Mouse (Mus musculus): Measurements from ENCODE around the gene Cdan1. TPM values are rescaled to one million over a fixed set of nuclear protein-coding genes. Genes with fewer than 3 reads are reported as not detected.
A peak's percentile ranks its signal among the peaks of the same experiment; 100 is the strongest.
"Not testable (repeated sequence)": the region's sequence is repeated elsewhere in the genome, so short reads cannot be mapped to it uniquely, and the experiment has no call there.

The Cdan1 gene
- polyA plus RNA-seq, 1 experiment from 2014 or later = 6.0 TPM

DNA sequence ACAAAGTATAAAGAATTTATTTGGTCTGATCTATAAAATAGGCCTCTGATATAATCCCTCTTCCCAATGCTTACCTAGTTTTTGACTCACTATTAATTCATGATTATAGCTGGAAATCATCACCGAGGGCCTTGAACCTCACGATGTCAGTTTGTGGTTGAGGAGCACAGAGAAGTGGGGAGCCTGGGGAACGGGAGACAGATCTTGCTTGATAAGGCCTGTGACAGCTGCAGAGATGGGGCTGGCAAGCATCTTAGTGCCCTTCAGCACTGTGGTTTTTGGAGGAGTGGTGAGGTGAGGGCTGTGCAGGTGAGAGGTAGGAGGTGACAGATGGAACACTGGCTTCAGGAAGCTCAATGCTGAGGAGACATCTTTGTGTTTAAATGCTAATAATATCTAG is 139.8 kb downstream of the Cdan1 start:
- no peak overlapping the region for H3K4me2 ChIP-seq (ENCODE audit: low read length)
- no peaks in the 10 kb centered on the region for H3K4me1 ChIP-seq (ENCODE audit: control insufficient read depth, insufficient read depth, low read length)
- DNase-seq (ENCODE audit: low spot score) (no peak), ATAC-seq (no peak)
- H3K27me3 ChIP-seq (replicated peaks; ENCODE audit: control insufficient read depth, insufficient read depth, low read length) = no peaks in the 10 kb centered on the region
- no peak overlapping the region for H3K9ac ChIP-seq (ENCODE audit: low read length)
- H3K4me3 ChIP-seq (ENCODE audit: low read depth, low read length) = no peak overlapping the region
- no peak overlapping the region for H3K27ac ChIP-seq (ENCODE audit: low read depth, low read length)
- no peaks in the 10 kb centered on the region for H3K9me3 ChIP-seq (replicated peaks; ENCODE audit: control insufficient read depth, low read length)
- peaks cover 28% of the 10 kb centered on the region for H3K36me3 ChIP-seq (ENCODE audit: control insufficient read depth, insufficient read depth, low read length)
- 93% methylated on average over 3 of the region's 3 CpGs for WGBS

DNA sequence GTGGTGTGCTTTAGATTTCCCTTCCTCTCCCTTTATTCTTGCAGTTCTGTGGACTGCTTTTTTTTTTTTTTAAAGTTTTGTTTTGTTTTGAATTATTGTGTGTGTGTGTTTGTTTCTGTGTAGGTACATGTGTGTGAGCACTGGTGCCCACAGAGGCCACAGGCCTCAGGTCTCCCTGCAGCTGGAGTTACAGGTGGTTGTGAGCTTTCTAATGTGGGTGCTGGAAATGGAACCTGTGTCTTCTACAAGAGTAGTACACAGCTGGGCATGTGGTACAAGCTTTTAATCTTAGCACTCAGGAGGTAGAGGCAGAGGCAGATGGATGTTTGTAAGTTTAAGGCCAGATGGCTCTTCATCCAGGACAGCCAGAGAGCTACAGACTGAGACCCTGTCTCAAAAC is 142.9 kb downstream of the Cdan1 start:
- Histone ChIP-seq H3K27me3 (replicated peaks; ENCODE audit: control insufficient read depth, insufficient read depth, low read length) (no peaks in the 10 kb centered on the region), H3K4me1 (ENCODE audit: control insufficient read depth, insufficient read depth, low read length) (no peaks in the 10 kb centered on the region), H3K4me3 (ENCODE audit: low read depth, low read length) (no peak overlapping the region), H3K9me3 (replicated peaks; ENCODE audit: control insufficient read depth, low read length) (no peaks in the 10 kb centered on the region), H3K9ac (ENCODE audit: low read length) (no peak overlapping the region), H3K4me2 (ENCODE audit: low read length) (no peak overlapping the region), H3K36me3 (ENCODE audit: control insufficient read depth, insufficient read depth, low read length) (no peaks in the 10 kb centered on the region), H3K27ac (ENCODE audit: low read depth, low read length) (no peak overlapping the region)
- no peak for DNase-seq (ENCODE audit: low spot score)
- no peak for ATAC-seq

DNA sequence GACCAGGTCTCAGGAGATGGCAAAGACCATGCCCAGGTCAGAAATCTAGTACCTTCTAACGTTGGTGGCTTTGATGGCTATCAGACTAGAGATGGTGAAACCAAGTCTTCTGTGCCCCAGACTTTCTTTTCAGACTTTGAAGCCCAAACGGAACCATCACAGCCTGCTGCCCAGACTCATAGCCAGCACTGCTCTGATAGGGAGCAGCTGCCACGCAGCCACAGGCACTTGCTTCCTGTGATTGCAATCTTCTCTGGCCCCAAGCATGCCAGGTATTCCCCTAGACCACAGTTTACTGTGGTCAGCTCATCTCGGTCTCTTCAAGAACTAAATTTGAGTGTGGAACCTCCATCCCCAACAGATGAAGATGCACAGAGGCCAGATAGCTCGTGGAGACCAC is 147.3 kb downstream of the Cdan1 start:
- DNase-seq (ENCODE audit: low spot score) (no peak), ATAC-seq (no peak)
- Histone ChIP-seq H3K4me2 (ENCODE audit: low read length) (no peak overlapping the region), H3K36me3 (ENCODE audit: control insufficient read depth, insufficient read depth, low read length) (no peaks in the 10 kb centered on the region), H3K4me1 (ENCODE audit: control insufficient read depth, insufficient read depth, low read length) (no peaks in the 10 kb centered on the region), H3K9ac (ENCODE audit: low read length) (no peak overlapping the region), H3K27me3 (replicated peaks; ENCODE audit: control insufficient read depth, insufficient read depth, low read length) (no peaks in the 10 kb centered on the region), H3K27ac (ENCODE audit: low read depth, low read length) (no peak overlapping the region), H3K4me3 (ENCODE audit: low read depth, low read length) (no peak overlapping the region), H3K9me3 (replicated peaks; ENCODE audit: control insufficient read depth, low read length) (no peaks in the 10 kb centered on the region)
- WGBS = 74% methylated on average over 5 of the region's 5 CpGs

DNA sequence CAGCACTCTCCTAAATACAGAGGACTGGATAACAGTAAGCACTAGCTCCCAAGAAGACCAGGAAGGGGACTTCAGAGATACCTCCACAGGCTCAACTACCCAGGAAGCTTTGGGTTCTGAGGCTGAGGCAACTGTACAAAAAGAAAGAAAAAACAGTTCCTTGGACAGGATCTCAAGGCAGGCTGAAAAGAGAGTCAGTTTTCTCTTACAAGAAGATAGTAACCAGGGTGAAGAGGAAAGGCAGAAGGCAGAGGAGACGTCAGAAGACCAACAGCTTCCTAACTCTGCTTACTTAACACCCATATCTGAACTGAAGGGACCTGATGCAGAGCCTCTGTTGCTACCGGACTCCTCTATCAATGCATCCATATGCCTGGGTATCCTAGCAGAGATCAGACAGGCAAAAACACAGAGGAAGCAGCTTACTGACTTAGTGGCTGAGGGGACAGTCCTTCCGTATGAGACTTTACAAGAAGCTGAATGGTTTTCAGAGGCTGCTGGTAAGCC is 149.5 kb downstream of the Cdan1 start:
- no peak overlapping the region for H3K27ac ChIP-seq (ENCODE audit: low read depth, low read length)
- ATAC-seq (no peak), DNase-seq (ENCODE audit: low spot score) (no peak)
- no peaks in the 10 kb centered on the region for H3K4me1 ChIP-seq (ENCODE audit: control insufficient read depth, insufficient read depth, low read length)
- H3K4me2 ChIP-seq (ENCODE audit: low read length) = no peak overlapping the region
- H3K36me3 ChIP-seq (ENCODE audit: control insufficient read depth, insufficient read depth, low read length) = peaks cover 6% of the 10 kb centered on the region; the same call in 1 of the 2 replicates
- H3K27me3 ChIP-seq (replicated peaks; ENCODE audit: control insufficient read depth, insufficient read depth, low read length) = no peaks in the 10 kb centered on the region
- H3K9ac ChIP-seq (ENCODE audit: low read length) = no peak overlapping the region
- WGBS = 84% methylated on average over 3 of the region's 3 CpGs
- H3K4me3 ChIP-seq (ENCODE audit: low read depth, low read length) = no peak overlapping the region
- H3K9me3 ChIP-seq (replicated peaks; ENCODE audit: control insufficient read depth, low read length) = no peaks in the 10 kb centered on the region

DNA sequence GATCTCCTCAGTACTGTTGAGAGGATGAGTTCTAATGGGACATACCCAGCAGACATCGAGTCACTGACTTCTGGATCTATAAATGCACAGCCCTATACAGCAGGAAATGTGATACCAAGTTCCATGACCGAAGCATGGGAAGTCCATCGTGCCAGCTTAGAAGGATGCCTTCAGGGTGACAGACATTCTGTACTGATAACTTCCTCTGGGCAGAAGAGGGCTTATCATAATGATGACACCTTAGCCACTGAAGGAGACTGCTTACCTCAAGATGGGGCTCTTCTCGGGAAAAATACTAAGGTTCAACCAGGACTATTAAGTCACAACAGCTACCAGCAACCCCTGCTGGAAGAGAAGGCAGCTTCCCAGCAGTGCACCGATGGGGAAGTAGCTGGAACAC is 152.2 kb downstream of the Cdan1 start:
- 83% methylated on average over 5 of the region's 5 CpGs for WGBS
- ATAC-seq = no peak
- peaks cover 8% of the 10 kb centered on the region; the same call in 1 of the 2 replicates for H3K36me3 ChIP-seq (ENCODE audit: control insufficient read depth, insufficient read depth, low read length)

DNA sequence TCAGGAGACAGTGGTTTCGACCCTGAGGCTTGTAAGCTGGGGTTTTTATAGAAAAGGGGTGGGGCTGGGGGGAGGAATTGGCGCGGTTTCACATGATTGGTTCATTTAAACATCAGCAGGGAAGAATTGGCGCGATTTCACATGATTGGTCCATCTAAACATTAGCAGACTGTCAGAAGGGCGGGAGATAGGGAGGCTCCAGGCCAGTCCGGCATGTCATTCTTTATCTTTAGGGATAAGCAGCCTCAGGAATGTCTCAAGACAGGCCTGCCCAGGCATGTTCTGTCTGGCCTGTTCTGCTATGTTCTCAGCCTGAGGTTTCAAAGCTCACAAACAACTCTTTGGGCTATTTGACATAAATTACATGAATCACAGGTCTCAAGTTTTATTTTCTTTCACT is 168.8 kb downstream of the Cdan1 start:
- H3K27me3 ChIP-seq (replicated peaks; ENCODE audit: control insufficient read depth, insufficient read depth, low read length); H3K36me3 ChIP-seq (ENCODE audit: control insufficient read depth, insufficient read depth, low read length); H3K4me1 ChIP-seq (ENCODE audit: control insufficient read depth, insufficient read depth, low read length); ATAC-seq; H3K9ac ChIP-seq (ENCODE audit: low read length); H3K4me2 ChIP-seq (ENCODE audit: low read length); DNase-seq (ENCODE audit: low spot score); H3K4me3 ChIP-seq (ENCODE audit: low read depth, low read length); H3K9me3 ChIP-seq (replicated peaks; ENCODE audit: control insufficient read depth, low read length); H3K27ac ChIP-seq (ENCODE audit: low read depth, low read length): not testable (repeated sequence)
- WGBS = 93% methylated on average over 7 of the region's 7 CpGs

More for the DNA sequence above, 152.2 kb downstream of the Cdan1 start:
- Histone ChIP-seq H3K27ac (ENCODE audit: low read depth, low read length) (no peak overlapping the region), H3K9ac (ENCODE audit: low read length) (no peak overlapping the region), H3K4me1 (ENCODE audit: control insufficient read depth, insufficient read depth, low read length) (no peaks in the 10 kb centered on the region), H3K9me3 (replicated peaks; ENCODE audit: control insufficient read depth, low read length) (no peaks in the 10 kb centered on the region), H3K4me3 (ENCODE audit: low read depth, low read length) (no peak overlapping the region), H3K4me2 (ENCODE audit: low read length) (no peak overlapping the region), H3K27me3 (replicated peaks; ENCODE audit: control insufficient read depth, insufficient read depth, low read length) (no peaks in the 10 kb centered on the region)
- no peak for DNase-seq (ENCODE audit: low spot score)

DNA sequence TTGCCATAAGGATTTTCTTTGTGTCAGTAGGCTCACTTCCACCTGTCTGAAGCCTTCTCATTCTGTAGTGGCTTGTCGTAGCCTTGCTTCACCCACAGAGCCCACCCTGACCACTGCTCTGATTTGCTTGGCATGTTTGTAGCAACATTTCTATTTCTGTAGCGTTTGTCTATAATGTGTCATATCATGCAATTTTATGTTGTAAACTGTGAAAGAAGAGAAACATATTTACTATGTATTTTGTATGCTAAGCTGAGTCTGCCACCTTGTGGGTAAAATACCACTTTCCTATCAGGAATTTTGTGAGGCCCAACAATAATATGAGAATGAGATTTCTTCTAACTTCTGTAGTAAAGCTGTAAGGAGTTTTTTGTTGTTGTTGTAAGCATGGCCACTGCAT is 179.7 kb downstream of the Cdan1 start:
- Histone ChIP-seq H3K9ac (ENCODE audit: low read length) (no peak overlapping the region), H3K4me2 (ENCODE audit: low read length) (no peak overlapping the region), H3K4me1 (ENCODE audit: control insufficient read depth, insufficient read depth, low read length) (no peaks in the 10 kb centered on the region), H3K4me3 (ENCODE audit: low read depth, low read length) (no peak overlapping the region), H3K36me3 (ENCODE audit: control insufficient read depth, insufficient read depth, low read length) (no peaks in the 10 kb centered on the region), H3K9me3 (replicated peaks; ENCODE audit: control insufficient read depth, low read length) (no peaks in the 10 kb centered on the region), H3K27me3 (replicated peaks; ENCODE audit: control insufficient read depth, insufficient read depth, low read length) (no peaks in the 10 kb centered on the region), H3K27ac (ENCODE audit: low read depth, low read length) (no peak overlapping the region)
- peak; percentile 38 for DNase-seq (ENCODE audit: low spot score)
- no peak for ATAC-seq
- WGBS = 87% methylated on average over 2 of the region's 2 CpGs

DNA sequence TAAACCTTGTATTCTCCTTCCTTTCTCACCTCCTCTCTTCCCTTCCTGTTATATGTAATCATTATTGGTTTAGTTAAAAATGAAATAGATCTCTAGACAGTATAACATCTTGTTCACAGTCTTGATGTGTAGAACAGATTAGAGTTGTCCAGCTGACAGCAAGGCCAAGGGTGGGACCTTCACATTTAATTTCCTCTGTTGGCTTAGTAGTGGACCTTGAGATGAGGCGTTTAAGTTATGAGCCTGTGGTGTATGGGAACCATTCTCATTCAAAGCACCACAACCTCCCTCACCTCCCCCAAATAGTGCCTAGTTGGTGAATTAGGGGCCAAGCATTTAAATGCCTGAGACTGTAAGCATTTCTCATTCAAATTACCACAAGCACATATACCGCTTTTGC is 182.5 kb downstream of the Cdan1 start:
- H3K9me3 ChIP-seq (replicated peaks; ENCODE audit: control insufficient read depth, low read length) = no peaks in the 10 kb centered on the region
- WGBS = 84% methylated on average over 2 of the region's 2 CpGs

More for the DNA sequence above, 182.5 kb downstream of the Cdan1 start:
- Histone ChIP-seq H3K4me1 (ENCODE audit: control insufficient read depth, insufficient read depth, low read length) (no peaks in the 10 kb centered on the region), H3K36me3 (ENCODE audit: control insufficient read depth, insufficient read depth, low read length) (no peaks in the 10 kb centered on the region), H3K4me3 (ENCODE audit: low read depth, low read length) (no peak overlapping the region), H3K9ac (ENCODE audit: low read length) (no peak overlapping the region), H3K4me2 (ENCODE audit: low read length) (no peak overlapping the region), H3K27me3 (replicated peaks; ENCODE audit: control insufficient read depth, insufficient read depth, low read length) (no peaks in the 10 kb centered on the region), H3K27ac (ENCODE audit: low read depth, low read length) (no peak overlapping the region)
- DNase-seq (ENCODE audit: low spot score) (no peak), ATAC-seq (no peak)

Data from forebrain, embryonic 14.5 days (tissue).